In the genomic region with DNA sequence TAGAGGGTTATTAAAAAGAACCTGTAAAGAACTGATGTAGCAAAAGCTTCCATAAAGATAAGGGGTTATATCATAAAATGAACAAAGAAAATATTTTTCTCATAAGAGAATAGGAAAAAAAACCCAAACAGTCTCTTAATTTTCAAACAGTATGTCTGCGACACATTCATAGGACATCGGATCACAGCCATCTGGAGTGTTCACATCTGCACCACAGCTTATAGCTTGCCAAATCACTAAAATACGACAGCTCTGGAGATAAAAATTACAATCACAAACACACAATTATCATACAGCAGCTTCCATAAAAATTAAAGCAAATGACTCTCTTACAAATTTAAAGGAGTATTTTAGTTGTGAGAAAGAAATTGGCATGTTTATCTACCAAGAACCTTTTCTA, we compare ENCODE assay signal across 27 mouse cellular contexts.
"Had no signal": no experiment of that assay in that cellular context is flagged by ENCODE, and none has a peak within 500 bp of the region (broad histone marks: within the 10 kb centered on the region; RNA-seq: fewer than 3 reads in every experiment).

No protein-coding gene starts in this region.

- H3K9ac ChIP-seq: heart, embryonic 13.5 days; heart, embryonic 15.5 days; hindbrain, embryonic 13.5 days; hindbrain, embryonic 15.5 days; kidney, embryonic 15.5 days; limb, embryonic 13.5 days; limb, embryonic 15.5 days; liver, embryonic 12.5 days had no signal

- H3K36me3 ChIP-seq: heart, embryonic 13.5 days; heart, embryonic 15.5 days; hindbrain, embryonic 13.5 days; hindbrain, embryonic 15.5 days; kidney, embryonic 15.5 days; limb, embryonic 13.5 days; limb, embryonic 15.5 days; liver, embryonic 12.5 days had no signal

- H3K4me2 ChIP-seq: heart, embryonic 11.5 days; heart, embryonic 13.5 days; heart, embryonic 15.5 days; hindbrain, embryonic 13.5 days; hindbrain, embryonic 15.5 days; kidney, embryonic 15.5 days; limb, embryonic 13.5 days; limb, embryonic 15.5 days; liver, embryonic 12.5 days had no signal

- H3K4me1 ChIP-seq: heart, embryonic 13.5 days; heart, embryonic 15.5 days; hindbrain, embryonic 13.5 days; hindbrain, embryonic 15.5 days; kidney, embryonic 15.5 days; limb, embryonic 13.5 days; limb, embryonic 15.5 days; liver, embryonic 12.5 days had no signal

- DNase-seq: gastrocnemius, adult 2 months; gastrocnemius, postnatal 14 days; gastrocnemius, postnatal 36 days; heart, adult 11 months; heart, adult 2 months; heart, postnatal 14 days; heart, postnatal 36 days; kidney, adult 11 months; kidney, adult 2 months; kidney, adult 9 months; kidney, postnatal 14 days; kidney, postnatal 36 days; layer of hippocampus, adult 9-11 months; layer of hippocampus, postnatal 36 days; left cerebral cortex, postnatal 4 days had no signal

- H3K4me3 ChIP-seq: gastrocnemius, adult 2 months; heart, adult 2 months; heart, embryonic 13.5 days; heart, embryonic 15.5 days; hindbrain, embryonic 13.5 days; hindbrain, embryonic 15.5 days; kidney, embryonic 15.5 days; limb, embryonic 13.5 days; limb, embryonic 15.5 days; liver, embryonic 12.5 days had no signal

- H3K27ac ChIP-seq: gastrocnemius, adult 2 months; heart, adult 2 months; heart, embryonic 13.5 days; heart, embryonic 15.5 days; hindbrain, embryonic 13.5 days; hindbrain, embryonic 15.5 days; hindbrain, postnatal 0 days; kidney, embryonic 15.5 days; kidney, postnatal 0 days; limb, embryonic 13.5 days; limb, embryonic 15.5 days; liver, embryonic 12.5 days had no signal

- H3K9me3 ChIP-seq: heart, embryonic 13.5 days; heart, embryonic 15.5 days; hindbrain, embryonic 13.5 days; hindbrain, embryonic 15.5 days; kidney, embryonic 15.5 days; limb, embryonic 13.5 days; limb, embryonic 15.5 days; liver, embryonic 12.5 days had no signal

- ATAC-seq: hindbrain, postnatal 0 days; intestine, embryonic 16.5 days; liver, embryonic 12.5 days had no signal

- H3K27me3 ChIP-seq: heart, embryonic 13.5 days; heart, embryonic 15.5 days; hindbrain, embryonic 13.5 days; hindbrain, embryonic 15.5 days; kidney, embryonic 15.5 days; limb, embryonic 13.5 days; limb, embryonic 15.5 days; liver, embryonic 12.5 days had no signal
